Mouse (Mus musculus) liver, postnatal 0 days (tissue): ENCODE measurements at regions not wholly inside any gene's neighbourhood (a gene's known extent, or its start where the extent isn't known, plus 50 kb on each side); places are given as distances from the start of the nearest gene placed in this dataset.

Experiments
- CTCF ChIP-seq: sonication (generic); IDR thresholded peaks from 2 replicates; pipeline ENCODE4 v1.5.1; 2016; ENCODE audit warnings: antibody characterized with exemption, low read depth
- EP300 ChIP-seq: IDR thresholded peaks from 2 replicates; pipeline ENCODE4 v1.6.1; 2016; ENCODE audit warnings: antibody characterized with exemption, low read depth, mild to moderate bottlenecking

- no peak for TF ChIP-seq CTCF
- TF ChIP-seq EP300, result no peak
These were observed 518.0 kb downstream of the Efnb2 start for GRCm38 (mm10) chr8:8142933-8143495.
